Mouse (Mus musculus) erythroblast, embryonic 14.5 days (primary cell): ENCODE results near the gene Casq1.

Source experiments
- GATA1 ChIP-seq: IDR thresholded peaks from 2 replicates; pipeline ENCODE4 v1.6.1; 2012; ENCODE audit warnings: low read length, inconsistent platforms, mixed read lengths
- TAL1 ChIP-seq: IDR thresholded peaks from 3 replicates; pipeline ENCODE4 v1.6.1; 2012; ENCODE audit warnings: low read length, inconsistent platforms, mixed read lengths

DNA sequence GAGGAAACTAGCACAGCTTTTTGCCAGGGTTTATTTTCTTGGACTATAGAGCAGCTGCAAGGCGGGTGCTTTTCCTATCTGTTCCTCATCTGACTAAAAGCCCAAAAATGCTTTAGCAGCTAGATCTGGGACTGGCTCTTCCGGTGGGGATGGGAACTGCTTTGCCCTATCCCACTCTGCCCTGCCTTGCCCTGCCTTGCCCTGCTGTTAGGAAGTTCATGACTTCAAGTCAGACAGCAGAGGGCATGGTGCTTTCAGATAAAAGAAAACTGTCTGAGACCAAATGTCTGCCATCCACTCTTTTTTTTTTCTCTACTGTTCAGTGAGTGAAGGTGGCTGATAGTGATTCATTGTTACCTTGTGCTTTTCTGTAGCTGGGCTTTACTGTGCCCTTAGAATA, 28.1 kb downstream of the Casq1 start:
- TF ChIP-seq GATA1 (no peak), TAL1 (no peak)
